Mouse (Mus musculus) kidney, adult 8-10 months (tissue): Measurements from ENCODE around the gene Lclat1.

Experiments
- DNase-seq, 2 experiments: peaks; one replicate each; pipeline ENCODE4 v3.0.0; 2022

Lclat1 gene

GRCm38 (mm10) chr17:73203642-73204332 is 96.0 kb downstream of the Lclat1 start:
- no peak for DNase-seq

- no peak for DNase-seq
Measured at GRCm38 (mm10) chr17:73210960-73211531, 103.3 kb downstream of the Lclat1 start.

GRCm38 (mm10) chr17:73212754-73213153 is 105.0 kb downstream of the Lclat1 start:
- DNase-seq: no peak

GRCm38 (mm10) chr17:73213187-73213586 is 105.4 kb downstream of the Lclat1 start:
- DNase-seq: no peak

- DNase-seq: no peak
Measured at GRCm38 (mm10) chr17:73213677-73214076, 105.9 kb downstream of the Lclat1 start.

GRCm38 (mm10) chr17:73217274-73217673 is 109.5 kb downstream of the Lclat1 start:
- no peak for DNase-seq

GRCm38 (mm10) chr17:73220746-73221145 is 113.0 kb downstream of the Lclat1 start:
- no peak for DNase-seq

- DNase-seq: no peak
Measured at GRCm38 (mm10) chr17:73222077-73222476, 114.3 kb downstream of the Lclat1 start.

GRCm38 (mm10) chr17:73225442-73225841 is 117.7 kb downstream of the Lclat1 start:
- DNase-seq: no peak

- DNase-seq: peak in 1 of 2 experiments; percentile 24
Measured at GRCm38 (mm10) chr17:73225996-73226395, 118.2 kb downstream of the Lclat1 start.

- no peak for DNase-seq
Measured at GRCm38 (mm10) chr17:73226595-73226994, 118.8 kb downstream of the Lclat1 start.

GRCm38 (mm10) chr17:73227361-73227760 is 119.6 kb downstream of the Lclat1 start:
- no peak for DNase-seq

- no peak for DNase-seq
Measured at GRCm38 (mm10) chr17:73229445-73230155, 121.8 kb downstream of the Lclat1 start.

GRCm38 (mm10) chr17:73230340-73230989 is 122.7 kb downstream of the Lclat1 start:
- DNase-seq: no peak

- no peak for DNase-seq
Measured at GRCm38 (mm10) chr17:73231337-73231736, 123.6 kb downstream of the Lclat1 start.

- DNase-seq: no peak
Measured at GRCm38 (mm10) chr17:73232593-73232992, 124.8 kb downstream of the Lclat1 start.

- no peak for DNase-seq
Measured at GRCm38 (mm10) chr17:73233975-73234374, 126.2 kb downstream of the Lclat1 start.

- DNase-seq: no peak
Measured at GRCm38 (mm10) chr17:73237178-73237853, 129.5 kb downstream of the Lclat1 start.

- DNase-seq: no peak
Measured at GRCm38 (mm10) chr17:73238501-73238900, 130.7 kb downstream of the Lclat1 start.

GRCm38 (mm10) chr17:73241085-73241848 is 133.5 kb downstream of the Lclat1 start:
- DNase-seq: no peak

- DNase-seq: no peak
Measured at GRCm38 (mm10) chr17:73243676-73244075, 135.9 kb downstream of the Lclat1 start.

GRCm38 (mm10) chr17:73244596-73244995 is 136.8 kb downstream of the Lclat1 start:
- no peak for DNase-seq
